Mouse (Mus musculus) spleen, adult 2 months (tissue): ENCODE measurements around the gene Inpp5a. TPM values are rescaled to one million over a fixed set of nuclear protein-coding genes. Genes with fewer than 3 reads are reported as not detected.

Experiments
- DNase-seq, 2 experiments: peaks; one replicate each; pipeline versions ENCODE4 v3.0.0 to v3.0.0-alpha.2; 2012 to 2021; ENCODE audit warnings: low spot score in 2 of 2, low read depth in 1 of 2
- H3K27ac ChIP-seq: fragments of 200-500 bp; 2 replicates; pipeline ENCODE4 v1.5.1; 2012; ENCODE audit warnings: low read length, inconsistent platforms; ENCODE audit not compliant: insufficient read depth
- H3K27me3 ChIP-seq: fragments of 200-500 bp; 2 replicates; pipeline ENCODE4 v1.6.1; 2012; ENCODE audit warnings: mild to moderate bottlenecking, moderate library complexity, low read length, inconsistent platforms; ENCODE audit not compliant: control insufficient read depth, insufficient read depth
- H3K36me3 ChIP-seq: fragments of 200-500 bp; 2 replicates; pipeline ENCODE4 v1.6.1; 2012; ENCODE audit warnings: mild to moderate bottlenecking, low read length, inconsistent platforms; ENCODE audit not compliant: control insufficient read depth, insufficient read depth
- H3K4me1 ChIP-seq: fragments of 200-500 bp; 2 replicates; pipeline ENCODE4 v1.6.1; 2011; ENCODE audit warnings: inconsistent platforms; ENCODE audit not compliant: control insufficient read depth, insufficient read depth, insufficient read length
- H3K4me3 ChIP-seq: fragments of 200-500 bp; 2 replicates; pipeline ENCODE4 v1.5.1; 2011; ENCODE audit warnings: mild to moderate bottlenecking, inconsistent platforms; ENCODE audit not compliant: insufficient read depth, insufficient read length; ENCODE audit errors: extremely low read depth
- CTCF ChIP-seq: fragments of 200-500 bp; IDR thresholded peaks from 2 replicates; pipeline ENCODE4 v1.5.1; 2011; ENCODE audit warnings: mild to moderate bottlenecking, inconsistent platforms; ENCODE audit not compliant: insufficient read depth, insufficient read length, insufficient replicate concordance; ENCODE audit errors: extremely low read depth
- POLR2A ChIP-seq: fragments of 200-500 bp; IDR thresholded peaks from 2 replicates; pipeline ENCODE4 v1.6.1; 2011; ENCODE audit warnings: low read depth, low read length, inconsistent platforms
- WGBS: fragments of 180-500 bp; shearing (Covaris S2); methylation state at CpG from one replicate; pipeline ENCODE4 v1.1.7; 2018; 5-methylcytosine and 5-hydroxymethylcytosine counted together
- polyA plus RNA-seq: library from polyadenylated mRNA; depleted of rRNA; stranded (reverse); fragments of >200 nt; gene quantifications from 2 replicates; pipeline ENCODE4 v1.2.3, GENCODE M21; 2012

The Inpp5a gene
- polyA plus RNA-seq, 1 experiment, result 10.3 TPM

DNA sequence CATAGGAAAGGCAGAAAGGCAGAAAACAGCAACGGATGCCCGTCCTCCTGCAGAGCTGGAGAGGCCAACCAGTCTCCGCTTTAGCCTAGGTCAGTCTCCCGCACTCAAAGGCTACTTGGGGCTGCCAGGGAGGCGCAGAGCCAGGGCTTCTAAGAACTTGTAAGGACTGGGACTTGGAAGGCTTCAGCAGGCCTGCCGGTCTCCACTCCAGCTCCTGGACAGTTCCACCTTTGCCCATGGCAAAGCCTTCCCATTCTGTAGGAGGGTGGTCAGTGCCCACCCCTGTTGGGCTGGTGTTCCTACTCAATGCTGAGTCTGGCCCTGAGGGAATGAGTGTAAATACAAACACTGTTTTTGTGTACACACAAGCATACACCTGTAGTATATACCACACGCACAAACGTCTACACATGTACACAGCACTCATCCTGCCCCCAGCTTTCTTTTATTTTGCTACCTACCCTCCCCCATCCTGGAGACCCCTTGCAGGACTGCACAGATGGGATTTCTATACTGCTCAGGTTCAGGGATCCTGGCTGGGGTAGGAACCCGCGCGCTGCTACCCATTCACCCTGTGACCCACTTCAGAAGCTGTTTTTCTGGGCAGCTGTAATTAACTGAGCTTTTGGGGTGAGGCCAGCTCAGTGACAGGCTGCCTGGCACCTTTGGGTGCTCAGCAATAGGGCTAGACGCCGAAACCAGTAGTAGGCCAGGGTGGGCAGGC is 25.5 kb upstream of the Inpp5a start:
- peak overlapping the region; percentile 33; the same call in 1 of the 2 replicates for H3K27ac ChIP-seq
- no peak for DNase-seq
- WGBS, result 86% methylated on average over 13 of the region's 13 CpGs
- no peaks in the 10 kb centered on the region for H3K27me3 ChIP-seq
- no peaks in the 10 kb centered on the region for H3K36me3 ChIP-seq
- no peaks in the 10 kb centered on the region for H3K4me1 ChIP-seq
- no peak overlapping the region for H3K4me3 ChIP-seq
- no peak for TF ChIP-seq CTCF
- TF ChIP-seq POLR2A, result no peak

DNA sequence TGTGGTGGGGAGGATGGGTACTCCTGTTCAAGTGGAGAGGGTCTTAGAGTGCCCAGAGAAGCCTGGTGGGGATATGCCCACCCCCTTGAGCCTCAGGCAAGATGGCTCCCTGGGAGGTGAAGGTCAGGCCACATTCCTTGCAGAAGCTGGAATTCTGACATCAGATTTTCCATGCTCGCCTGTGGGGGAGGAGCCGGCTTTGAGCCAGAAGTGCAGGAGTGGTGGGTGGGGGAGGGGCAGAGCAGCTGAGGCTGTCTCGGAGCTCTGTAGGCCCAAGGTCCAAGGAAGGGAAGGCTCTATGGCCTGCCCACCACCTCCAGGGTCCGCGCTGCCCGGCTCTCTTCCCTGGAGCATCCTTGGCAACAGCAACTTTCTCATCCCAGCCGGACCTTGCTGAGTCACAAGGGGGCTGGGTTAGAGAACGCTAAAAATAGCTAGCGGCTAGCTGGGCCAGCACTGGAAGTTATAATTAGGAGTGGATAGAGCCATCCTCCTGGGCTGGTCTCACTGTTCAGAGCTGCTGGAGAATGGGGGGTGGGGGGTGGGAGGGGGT is 24.8 kb upstream of the Inpp5a start:
- Histone ChIP-seq H3K27ac (peak overlapping the region; percentile 50; the same call in 1 of the 2 replicates), H3K36me3 (no peaks in the 10 kb centered on the region), H3K4me3 (no peak overlapping the region), H3K27me3 (no peaks in the 10 kb centered on the region), H3K4me1 (no peaks in the 10 kb centered on the region)
- DNase-seq, result no peak
- TF ChIP-seq POLR2A, result no peak
- no peak for TF ChIP-seq CTCF
- 61% methylated on average over 9 of the region's 9 CpGs for WGBS

DNA sequence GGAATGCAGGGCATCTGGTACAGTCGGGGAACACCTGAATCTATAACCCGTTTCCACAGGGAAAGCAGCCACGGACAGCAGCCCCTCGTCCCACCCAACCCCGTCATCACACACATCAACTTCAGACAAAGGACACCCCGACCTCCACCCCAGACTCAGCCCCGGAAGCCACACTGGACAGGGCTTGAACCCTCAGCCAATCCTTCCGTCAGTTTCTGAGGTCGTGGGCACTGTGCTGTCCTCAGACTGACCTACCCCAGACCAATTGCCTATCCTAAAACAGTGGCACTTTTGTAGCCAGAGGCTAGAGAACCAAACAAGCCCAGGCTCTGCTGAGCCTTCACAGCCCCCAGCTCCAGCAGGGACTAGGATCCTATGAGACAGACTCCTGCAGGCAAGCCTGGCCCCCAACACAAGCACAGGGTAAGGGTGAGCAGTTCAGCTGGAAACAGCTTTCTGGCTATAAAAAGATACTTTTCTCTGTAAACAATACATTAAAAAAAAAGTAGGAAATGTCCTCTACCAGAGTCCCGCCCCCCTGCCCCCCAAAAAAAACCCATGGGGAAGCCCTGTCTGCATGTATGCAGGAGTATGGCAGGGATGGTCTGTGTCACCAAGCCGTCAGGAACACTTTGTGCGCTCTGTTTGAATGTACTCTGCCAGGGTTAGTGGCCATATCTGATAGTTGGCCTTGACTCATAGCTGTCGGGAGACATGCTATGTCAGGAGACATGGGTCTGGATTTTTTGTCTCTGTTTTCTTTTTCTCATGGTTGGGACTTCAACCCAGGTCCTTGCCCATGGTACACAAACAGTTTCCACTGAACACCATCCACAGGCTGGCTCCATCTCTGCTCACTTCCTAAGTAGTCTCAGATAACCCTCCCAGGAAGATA is 23.7 kb upstream of the Inpp5a start:
- Histone ChIP-seq H3K27ac (no peak overlapping the region), H3K36me3 (no peaks in the 10 kb centered on the region), H3K27me3 (no peaks in the 10 kb centered on the region), H3K4me1 (no peaks in the 10 kb centered on the region), H3K4me3 (no peak overlapping the region)
- no peak for DNase-seq
- WGBS, result 79% methylated on average over 13 of the region's 13 CpGs
- TF ChIP-seq CTCF (no peak), POLR2A (no peak)

DNA sequence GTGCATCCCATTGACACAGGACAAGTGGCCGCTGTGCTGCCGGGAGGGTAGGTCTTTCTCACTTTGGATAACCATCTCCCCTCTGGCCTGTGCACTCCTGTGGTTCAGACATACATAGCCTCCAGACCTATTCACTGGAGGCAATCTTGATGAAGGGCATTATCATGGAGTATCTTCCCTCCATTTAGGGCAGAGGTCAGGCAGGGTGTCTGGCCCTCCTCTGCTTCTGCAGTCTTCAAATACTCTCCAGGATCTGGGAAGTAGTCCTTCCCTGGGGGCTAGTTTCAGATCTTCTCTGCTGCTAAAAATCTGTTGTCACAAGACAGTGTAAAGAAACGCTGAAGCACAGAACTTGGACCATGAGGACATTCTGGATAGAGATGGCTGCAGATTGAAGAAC is 22.8 kb upstream of the Inpp5a start:
- Histone ChIP-seq H3K4me3 (no peak overlapping the region), H3K27ac (no peak overlapping the region), H3K27me3 (no peaks in the 10 kb centered on the region), H3K4me1 (no peaks in the 10 kb centered on the region), H3K36me3 (no peaks in the 10 kb centered on the region)
- DNase-seq, result no peak
- 84% methylated on average over 3 of the region's 3 CpGs for WGBS
- TF ChIP-seq CTCF (no peak), POLR2A (no peak)

DNA sequence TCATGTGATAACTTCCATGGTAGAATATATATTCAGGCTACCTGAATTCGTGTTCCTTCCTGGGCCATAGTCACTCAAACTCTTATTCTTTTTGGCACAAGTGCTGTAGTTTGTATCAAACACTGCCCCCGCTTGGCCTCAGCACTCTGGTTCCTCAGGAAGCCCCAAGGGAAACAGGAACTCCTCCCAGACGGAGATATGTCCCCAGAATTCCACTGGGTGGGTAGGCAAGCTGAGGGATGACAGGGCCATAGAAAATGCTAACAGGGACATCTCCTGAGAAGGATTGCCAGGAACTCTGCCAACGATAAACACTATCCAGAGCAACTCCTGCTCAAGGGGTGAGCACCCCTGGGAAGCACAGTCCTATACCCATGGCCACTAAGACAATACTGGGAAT is 22.4 kb upstream of the Inpp5a start:
- no peaks in the 10 kb centered on the region for H3K27me3 ChIP-seq
- no peaks in the 10 kb centered on the region for H3K4me1 ChIP-seq
- no peak for TF ChIP-seq POLR2A
- no peak overlapping the region for H3K4me3 ChIP-seq
- no peak overlapping the region for H3K27ac ChIP-seq
- no peaks in the 10 kb centered on the region for H3K36me3 ChIP-seq
- no peak for DNase-seq
- 47% methylated on average over 4 of the region's 4 CpGs for WGBS

DNA sequence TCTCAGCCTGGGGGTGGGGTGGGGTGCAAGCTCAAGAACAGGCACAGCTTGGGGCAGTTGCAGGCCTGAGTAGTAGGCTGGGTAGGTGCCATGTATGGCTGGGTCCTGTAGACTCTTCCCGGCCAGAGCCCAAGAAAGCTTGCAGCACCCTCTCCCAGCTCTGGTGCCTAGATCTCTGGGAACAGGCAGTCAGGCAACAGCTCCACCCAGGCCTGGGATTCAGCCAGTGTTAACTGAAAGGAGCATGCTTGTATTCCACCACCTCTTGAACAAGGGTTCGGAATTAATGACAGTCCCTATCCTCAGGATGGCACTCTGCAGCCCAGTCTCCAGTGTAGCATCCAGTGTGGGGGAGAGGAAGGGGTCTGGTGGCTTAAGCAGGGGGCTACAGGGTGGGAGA is 20.7 kb upstream of the Inpp5a start:
- TF ChIP-seq POLR2A, result no peak
- no peak for TF ChIP-seq CTCF
- H3K36me3 ChIP-seq, result no peaks in the 10 kb centered on the region
- peak overlapping the region; percentile 2; the same call in 1 of the 2 replicates for H3K27ac ChIP-seq
- WGBS, result 92% methylated on average over 2 of the region's 2 CpGs
- no peaks in the 10 kb centered on the region for H3K4me1 ChIP-seq
- DNase-seq, result no peak
- no peak overlapping the region for H3K4me3 ChIP-seq
- H3K27me3 ChIP-seq, result no peaks in the 10 kb centered on the region
